Mouse (Mus musculus) adrenal gland, adult 18-20 months (tissue): Measurements from ENCODE around the gene Rtcb. TPM values are rescaled to one million over a fixed set of nuclear protein-coding genes. Genes with fewer than 3 reads are reported as not detected.
A peak's percentile ranks its signal among the peaks of the same experiment; 100 is the strongest.

ENCODE experiments used
- DNase-seq, 2 experiments: peaks; one replicate each; pipeline ENCODE4 v3.0.0; 2021 to 2022; ENCODE audit warnings: low spot score in 2 of 2
- total RNA-seq, 2 experiments: library from RNA; stranded (reverse); gene quantifications; 1 replicate in 1 of 2; 2 replicates in 1 of 2; pipeline ENCODE4 v1.2.3; 2021

Gene Rtcb
- total RNA-seq, 2 experiments from 2014 or later: 114 to 123 TPM

DNA sequence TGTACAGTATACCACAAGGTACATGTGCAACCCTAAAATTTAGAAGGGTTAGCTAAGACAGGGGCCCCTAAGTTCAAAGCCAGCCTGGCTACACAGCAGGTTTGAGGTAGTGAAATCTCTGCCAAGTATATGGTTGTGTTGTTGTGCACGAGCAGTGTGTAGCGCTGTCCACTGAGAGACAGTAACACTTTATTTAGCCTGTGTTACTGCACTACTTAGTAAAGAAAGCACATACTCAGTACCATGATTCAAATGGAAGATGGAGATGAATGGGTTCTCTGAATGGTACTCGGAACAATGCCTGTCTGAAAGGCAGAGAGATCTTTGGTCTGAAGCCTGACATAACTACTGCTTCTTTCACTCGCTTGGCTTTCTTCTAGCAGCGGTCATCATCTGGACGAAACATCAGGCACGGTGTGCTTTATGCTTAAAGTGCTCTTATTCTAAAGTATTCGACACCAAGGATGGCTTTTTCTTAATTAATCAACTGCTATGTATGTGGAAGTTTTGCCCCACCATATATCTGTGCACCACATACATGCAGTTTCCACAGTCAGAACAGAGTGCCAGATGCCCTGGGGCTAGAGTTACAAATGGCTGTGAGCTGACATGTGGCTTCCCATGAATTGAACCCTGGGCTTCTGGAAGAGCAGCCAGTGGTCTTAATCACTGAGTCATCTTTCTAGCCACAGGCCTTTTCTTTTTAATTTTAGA is 9.0 kb downstream of the Rtcb start:
- no peak for DNase-seq

GRCm38 (mm10) chr10:85936280-85936965 is 21.2 kb downstream of the Rtcb start:
- DNase-seq: no peak

- no peak for DNase-seq
Measured at GRCm38 (mm10) chr10:85929962-85930361, 27.7 kb downstream of the Rtcb start.

- DNase-seq: no peak
Measured at GRCm38 (mm10) chr10:85929208-85929591, 28.4 kb downstream of the Rtcb start.

GRCm38 (mm10) chr10:85928499-85929207 is 29.0 kb downstream of the Rtcb start:
- peak; percentile 52 to 59 for DNase-seq

- DNase-seq: peak in 1 of 2 experiments; percentile 19
Measured at GRCm38 (mm10) chr10:85927676-85928445, 29.8 kb downstream of the Rtcb start, which contains the start of gene Ascl4. TSS of gene Ascl4 (plus strand) at chr10:85927681.

DNA sequence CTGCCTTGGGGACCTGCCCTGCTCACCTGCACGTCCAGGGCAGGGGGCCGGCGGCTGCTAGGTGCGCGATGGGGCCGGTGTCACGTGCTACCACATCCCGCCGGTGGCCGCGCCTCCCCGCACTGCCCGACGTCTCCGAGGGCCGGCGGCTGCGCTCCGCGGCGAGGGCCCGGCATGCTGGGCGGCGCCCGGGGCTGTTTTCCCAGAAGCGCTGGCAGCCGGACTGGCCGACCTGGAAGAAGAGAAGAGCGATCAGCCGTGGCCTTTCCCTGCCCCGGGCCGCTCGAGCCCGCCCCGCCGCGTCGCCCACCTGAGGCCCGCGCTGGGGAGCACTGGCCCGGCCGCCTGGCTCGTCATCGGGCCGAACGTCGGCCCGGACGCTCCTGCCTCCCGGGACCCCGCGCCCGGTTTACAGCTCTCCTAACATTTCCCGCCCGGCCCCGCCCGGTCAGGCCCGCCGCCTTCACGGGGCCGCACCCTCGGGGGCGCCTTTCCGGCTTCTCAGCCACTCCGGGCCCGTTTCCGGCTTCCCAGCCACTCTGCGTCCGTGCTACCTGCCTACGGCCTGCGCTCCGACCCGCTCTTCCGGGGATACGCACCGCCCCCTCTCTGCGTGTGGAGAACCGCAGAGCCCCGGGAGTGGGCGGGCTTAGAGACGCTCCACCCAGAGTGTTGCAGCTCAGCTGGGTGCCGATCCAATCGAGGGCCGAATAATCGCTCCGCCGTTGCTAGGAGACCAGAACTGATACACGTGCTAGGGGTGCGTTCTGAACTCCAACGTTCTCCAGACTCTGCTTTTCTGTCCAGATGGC is 40.9 kb downstream of the Rtcb start, which contains the start of gene Prdm4:
Prdm4 (minus strand) TSS at position 645 of the 812 bp plus-strand sequence.
- DNase-seq: peak; percentile 89 to 90

Other genes starting within 250 kb of the Rtcb start
- 10 to 100 TPM; 19.3 to 20.1 TPM for gene Pwp1, start 128.3 kb downstream of the Rtcb start, total RNA-seq
- gene Prdm4, start 40.7 kb downstream of the Rtcb start, total RNA-seq: 10 to 100 TPM; 13.4 to 14.5 TPM
- not detected for gene Ascl4, start 30.1 kb downstream of the Rtcb start, total RNA-seq
- 1 to 10 TPM in 1 of 2 experiments, not detected in 1; 1.1 TPM for gene Bpifc, start 54.1 kb upstream of the Rtcb start, total RNA-seq
- 10 to 100 TPM; 18.9 to 26.5 TPM for gene Fbxo7, start 64.1 kb upstream of the Rtcb start, total RNA-seq